Mouse (Mus musculus): Measurements from ENCODE around the gene B230118H07Rik. TPM values are rescaled to one million over a fixed set of nuclear protein-coding genes. Genes with fewer than 3 reads are reported as not detected.
A peak's percentile ranks its signal among the peaks of the same experiment; 100 is the strongest.

The B230118H07Rik gene
- polyA plus RNA-seq, 1 experiment from 2014 or later: 58.8 TPM

DNA sequence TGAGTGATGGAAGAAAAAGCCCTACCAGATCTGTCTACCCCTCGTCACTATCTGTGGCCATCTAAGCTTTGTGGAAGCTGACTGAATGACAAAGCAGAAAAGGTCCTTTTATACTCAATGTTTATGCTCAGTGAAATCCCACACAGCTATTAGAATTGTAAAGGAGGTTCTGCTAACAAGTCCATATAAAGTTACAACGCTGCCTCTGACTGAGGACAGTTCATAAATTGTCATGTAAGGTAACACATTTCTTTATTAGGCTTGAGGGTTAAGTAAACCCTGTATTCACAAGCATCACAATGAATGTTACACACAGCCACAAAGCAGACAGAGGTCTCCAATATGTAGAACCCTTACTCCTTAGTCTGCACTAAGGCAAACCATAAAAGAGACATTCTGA is 25.3 kb downstream of the B230118H07Rik start:
- no peak overlapping the region for H3K4me2 ChIP-seq (ENCODE audit: low read length)
- no peaks in the 10 kb centered on the region for H3K9me3 ChIP-seq (replicated peaks; ENCODE audit: control insufficient read depth, low read length)
- H3K36me3 ChIP-seq (ENCODE audit: control insufficient read depth, insufficient read depth, low read length): no peaks in the 10 kb centered on the region
- H3K27ac ChIP-seq (ENCODE audit: low read depth, low read length): no peak overlapping the region
- no peak overlapping the region for H3K9ac ChIP-seq (ENCODE audit: low read length)
- H3K4me3 ChIP-seq (ENCODE audit: low read depth, low read length): no peak overlapping the region
- no peaks in the 10 kb centered on the region for H3K27me3 ChIP-seq (replicated peaks; ENCODE audit: control insufficient read depth, insufficient read depth, low read length)
- 46% methylated on average over 2 of the region's 2 CpGs for WGBS
- ATAC-seq: no peak
- 0 out of 2 replicates have a peak, but pooled peaks cover 2% of the 10 kb centered on the region for H3K4me1 ChIP-seq (ENCODE audit: control insufficient read depth, insufficient read depth, low read length)
- no peak for DNase-seq (ENCODE audit: low spot score)

DNA sequence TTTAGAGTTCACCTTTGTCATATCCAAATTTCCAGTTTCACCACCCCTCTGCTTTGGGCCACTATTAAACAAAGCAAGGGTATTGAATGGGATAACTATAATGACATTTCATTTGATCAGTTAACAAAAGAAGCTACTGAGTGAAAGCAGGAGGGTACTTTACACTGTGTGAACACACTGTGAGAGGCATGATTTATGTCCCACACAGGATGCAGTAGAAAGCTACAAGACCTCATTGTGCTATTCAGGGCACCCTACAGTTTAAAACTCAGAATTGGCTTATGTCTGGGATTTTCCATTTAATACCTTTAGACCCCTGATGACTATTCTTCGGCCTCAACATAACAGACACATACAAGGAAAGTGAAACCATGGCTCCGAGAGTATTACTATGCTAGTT is 26.3 kb downstream of the B230118H07Rik start:
- no peaks in the 10 kb centered on the region for H3K36me3 ChIP-seq (ENCODE audit: control insufficient read depth, insufficient read depth, low read length)
- no peaks in the 10 kb centered on the region for H3K27me3 ChIP-seq (replicated peaks; ENCODE audit: control insufficient read depth, insufficient read depth, low read length)
- no peak overlapping the region for H3K4me3 ChIP-seq (ENCODE audit: low read depth, low read length)
- no peak overlapping the region for H3K9ac ChIP-seq (ENCODE audit: low read length)
- H3K4me2 ChIP-seq (ENCODE audit: low read length): no peak overlapping the region
- no peaks in the 10 kb centered on the region for H3K9me3 ChIP-seq (replicated peaks; ENCODE audit: control insufficient read depth, low read length)
- 0 out of 2 replicates have a peak, but pooled peaks cover 2% of the 10 kb centered on the region for H3K4me1 ChIP-seq (ENCODE audit: control insufficient read depth, insufficient read depth, low read length)
- H3K27ac ChIP-seq (ENCODE audit: low read depth, low read length): no peak overlapping the region
- WGBS: 23% methylated on average over 2 of the region's 2 CpGs
- no peak for ATAC-seq
- DNase-seq (ENCODE audit: low spot score): no peak

DNA sequence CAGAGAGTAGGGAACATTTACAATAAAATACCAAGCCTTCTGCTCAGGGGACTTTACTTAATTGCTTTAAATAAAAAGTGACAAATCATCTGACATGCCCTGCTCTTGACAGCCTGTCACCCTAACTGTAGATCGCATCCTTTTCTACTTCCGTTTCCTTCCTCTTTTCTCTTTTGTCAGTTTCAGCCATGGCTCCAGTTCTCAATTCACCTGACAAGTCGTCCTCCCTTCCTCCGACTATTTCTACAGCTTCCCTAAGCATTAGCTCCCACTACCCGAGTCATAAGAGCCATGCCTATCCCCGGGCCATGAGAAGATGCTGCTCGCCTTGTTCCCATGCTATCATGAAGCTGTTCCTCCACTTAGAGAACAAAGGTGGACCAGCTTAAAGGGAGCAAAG is 27.7 kb downstream of the B230118H07Rik start:
- ATAC-seq (no peak), DNase-seq (ENCODE audit: low spot score) (no peak)
- Histone ChIP-seq H3K36me3 (ENCODE audit: control insufficient read depth, insufficient read depth, low read length) (no peaks in the 10 kb centered on the region), H3K9me3 (replicated peaks; ENCODE audit: control insufficient read depth, low read length) (no peaks in the 10 kb centered on the region), H3K4me3 (ENCODE audit: low read depth, low read length) (no peak overlapping the region), H3K9ac (ENCODE audit: low read length) (no peak overlapping the region), H3K4me2 (ENCODE audit: low read length) (no peak overlapping the region), H3K27ac (ENCODE audit: low read depth, low read length) (no peak overlapping the region), H3K27me3 (replicated peaks; ENCODE audit: control insufficient read depth, insufficient read depth, low read length) (no peaks in the 10 kb centered on the region), H3K4me1 (ENCODE audit: control insufficient read depth, insufficient read depth, low read length) (no peaks in the 10 kb centered on the region)
- WGBS: 56% methylated on average over 7 of the region's 7 CpGs

DNA sequence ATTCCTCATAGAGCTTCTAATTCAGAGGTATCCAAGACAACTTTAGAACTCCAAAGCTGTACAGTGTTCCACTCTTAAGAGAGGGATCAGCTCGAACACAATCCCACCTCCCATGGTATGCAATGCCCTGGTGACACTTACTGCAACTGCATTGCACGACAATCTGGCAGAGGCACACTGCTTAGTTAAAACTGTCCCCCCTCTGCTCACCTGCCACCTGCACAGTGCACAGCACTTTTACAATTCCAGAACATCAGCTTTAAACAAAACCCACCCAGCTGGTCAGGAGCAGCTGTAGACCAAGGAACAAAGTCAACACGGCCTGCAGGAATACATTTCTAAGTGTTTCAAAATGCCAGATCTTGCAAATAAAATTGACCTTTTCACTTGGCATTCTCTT is 28.4 kb downstream of the B230118H07Rik start:
- no peak overlapping the region for H3K4me3 ChIP-seq (ENCODE audit: low read depth, low read length)
- no peaks in the 10 kb centered on the region for H3K4me1 ChIP-seq (ENCODE audit: control insufficient read depth, insufficient read depth, low read length)
- H3K9ac ChIP-seq (ENCODE audit: low read length): no peak overlapping the region
- H3K27ac ChIP-seq (ENCODE audit: low read depth, low read length): no peak overlapping the region
- 79% methylated on average over 3 of the region's 3 CpGs for WGBS
- ATAC-seq (no peak), DNase-seq (ENCODE audit: low spot score) (no peak)
- H3K9me3 ChIP-seq (replicated peaks; ENCODE audit: control insufficient read depth, low read length): no peaks in the 10 kb centered on the region
- no peak overlapping the region for H3K4me2 ChIP-seq (ENCODE audit: low read length)
- no peaks in the 10 kb centered on the region for H3K27me3 ChIP-seq (replicated peaks; ENCODE audit: control insufficient read depth, insufficient read depth, low read length)
- no peaks in the 10 kb centered on the region for H3K36me3 ChIP-seq (ENCODE audit: control insufficient read depth, insufficient read depth, low read length)

DNA sequence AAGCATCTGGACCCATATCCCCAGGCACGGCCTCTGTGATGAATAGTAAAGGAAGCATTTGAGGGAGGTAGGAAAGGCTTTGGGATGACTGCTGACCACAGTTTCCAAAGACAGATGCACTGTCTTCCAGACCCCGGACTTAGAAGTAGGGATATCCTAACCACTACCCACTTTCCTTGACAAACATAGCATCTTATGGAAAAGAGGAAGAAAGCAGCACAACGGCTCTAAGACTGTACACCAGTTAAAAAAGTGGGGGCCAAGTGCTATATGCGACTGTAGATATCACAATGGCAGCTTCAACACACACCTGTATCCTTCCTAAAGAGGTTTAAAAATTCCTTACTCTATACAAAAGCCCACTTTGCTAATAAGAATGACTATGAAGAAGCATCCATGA is 31.0 kb downstream of the B230118H07Rik start:
- H3K9me3 ChIP-seq (replicated peaks; ENCODE audit: control insufficient read depth, low read length): no peaks in the 10 kb centered on the region

DNA sequence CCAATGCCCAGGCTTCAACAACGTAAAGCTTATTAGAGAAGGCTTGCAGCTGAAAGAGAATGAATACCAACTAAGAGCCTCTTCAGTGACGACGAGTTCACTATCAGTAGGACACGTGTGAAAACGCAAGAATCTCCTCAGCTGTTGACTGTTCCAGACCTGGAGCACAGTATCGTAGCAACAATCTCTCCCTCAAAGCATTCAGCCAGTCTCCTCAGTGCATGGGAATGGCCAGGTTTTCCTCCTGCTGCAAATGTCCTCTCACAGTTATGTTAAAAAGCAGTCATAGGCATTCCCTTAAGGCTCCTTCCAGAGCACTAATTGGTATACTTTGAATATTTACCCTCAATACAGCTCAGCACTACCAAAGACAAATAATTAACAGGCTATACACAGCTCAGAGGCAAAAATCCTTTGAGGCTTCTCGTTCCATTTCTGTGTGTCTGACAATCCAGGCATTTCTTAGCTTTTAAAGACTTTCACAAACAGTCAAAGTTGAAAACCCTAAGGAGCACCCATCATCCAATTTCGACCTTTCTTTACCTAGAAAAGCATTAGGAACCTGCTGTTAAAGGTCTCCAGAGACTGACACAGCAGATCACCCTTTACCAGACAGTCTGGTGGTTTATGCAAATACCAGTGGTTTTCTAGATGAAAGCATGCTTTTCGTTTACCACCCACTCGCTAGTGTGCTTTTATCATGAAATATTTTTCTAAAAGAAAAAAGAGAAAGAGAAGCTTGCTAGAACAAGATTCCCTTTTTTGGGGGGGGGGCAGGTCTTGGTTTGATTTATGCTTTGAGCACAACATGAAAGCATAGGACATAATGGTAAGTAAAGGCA is 33.6 kb downstream of the B230118H07Rik start:
- H3K27ac ChIP-seq (ENCODE audit: low read depth, low read length): no peak overlapping the region
- no peak overlapping the region for H3K4me2 ChIP-seq (ENCODE audit: low read length)
- no peak overlapping the region for H3K4me3 ChIP-seq (ENCODE audit: low read depth, low read length)
- no peaks in the 10 kb centered on the region for H3K36me3 ChIP-seq (ENCODE audit: control insufficient read depth, insufficient read depth, low read length)
- no peaks in the 10 kb centered on the region for H3K27me3 ChIP-seq (replicated peaks; ENCODE audit: control insufficient read depth, insufficient read depth, low read length)
- no peak overlapping the region for H3K9ac ChIP-seq (ENCODE audit: low read length)
- ATAC-seq (0 out of 2 replicates have a peak, but pooled peaks have one; percentile 40), DNase-seq (ENCODE audit: low spot score) (no peak)
- 47% methylated on average over 10 of the region's 10 CpGs for WGBS
- 0 out of 2 replicates have a peak, but pooled peaks cover 3% of the 10 kb centered on the region for H3K4me1 ChIP-seq (ENCODE audit: control insufficient read depth, insufficient read depth, low read length)
- no peaks in the 10 kb centered on the region for H3K9me3 ChIP-seq (replicated peaks; ENCODE audit: control insufficient read depth, low read length)

More for the DNA sequence above, 31.0 kb downstream of the B230118H07Rik start:
- H3K9ac ChIP-seq (ENCODE audit: low read length): no peak overlapping the region
- no peaks in the 10 kb centered on the region for H3K36me3 ChIP-seq (ENCODE audit: control insufficient read depth, insufficient read depth, low read length)
- no peak for ATAC-seq
- no peaks in the 10 kb centered on the region for H3K27me3 ChIP-seq (replicated peaks; ENCODE audit: control insufficient read depth, insufficient read depth, low read length)
- H3K4me2 ChIP-seq (ENCODE audit: low read length): no peak overlapping the region
- no peaks in the 10 kb centered on the region for H3K4me1 ChIP-seq (ENCODE audit: control insufficient read depth, insufficient read depth, low read length)
- H3K27ac ChIP-seq (ENCODE audit: low read depth, low read length): no peak overlapping the region
- DNase-seq (ENCODE audit: low spot score): no peak
- 83% methylated on average over 4 of the region's 4 CpGs for WGBS
- no peak overlapping the region for H3K4me3 ChIP-seq (ENCODE audit: low read depth, low read length)

DNA sequence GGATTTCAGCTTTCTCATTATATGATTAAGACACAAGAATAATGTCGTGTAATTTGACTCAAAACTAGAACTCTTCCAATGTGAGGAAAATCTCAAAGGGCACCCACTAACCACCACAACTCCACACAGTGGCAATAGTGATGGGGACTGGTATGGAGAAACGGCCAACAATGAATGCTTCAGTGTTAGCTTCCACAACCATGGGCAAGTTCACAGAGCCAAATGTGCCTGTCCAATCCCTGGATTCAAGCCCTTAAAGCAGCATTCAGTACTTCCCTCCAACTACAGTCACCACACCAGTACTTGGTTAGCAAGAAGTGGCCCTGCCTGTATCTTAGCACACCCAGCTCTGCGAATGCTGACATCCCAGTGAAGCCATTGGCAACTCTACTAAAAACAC is 38.5 kb downstream of the B230118H07Rik start:
- DNase-seq (ENCODE audit: low spot score) (no peak), ATAC-seq (no peak)
- H3K27ac ChIP-seq (ENCODE audit: low read depth, low read length): no peak overlapping the region
- no peak overlapping the region for H3K4me2 ChIP-seq (ENCODE audit: low read length)
- H3K4me1 ChIP-seq (ENCODE audit: control insufficient read depth, insufficient read depth, low read length): 0 out of 2 replicates have a peak, but pooled peaks cover 6% of the 10 kb centered on the region
- WGBS: 93% methylated on average over 3 of the region's 3 CpGs
- H3K27me3 ChIP-seq (replicated peaks; ENCODE audit: control insufficient read depth, insufficient read depth, low read length): no peaks in the 10 kb centered on the region
- no peak overlapping the region for H3K9ac ChIP-seq (ENCODE audit: low read length)
- no peak overlapping the region for H3K4me3 ChIP-seq (ENCODE audit: low read depth, low read length)
- H3K36me3 ChIP-seq (ENCODE audit: control insufficient read depth, insufficient read depth, low read length): no peaks in the 10 kb centered on the region
- H3K9me3 ChIP-seq (replicated peaks; ENCODE audit: control insufficient read depth, low read length): no peaks in the 10 kb centered on the region

DNA sequence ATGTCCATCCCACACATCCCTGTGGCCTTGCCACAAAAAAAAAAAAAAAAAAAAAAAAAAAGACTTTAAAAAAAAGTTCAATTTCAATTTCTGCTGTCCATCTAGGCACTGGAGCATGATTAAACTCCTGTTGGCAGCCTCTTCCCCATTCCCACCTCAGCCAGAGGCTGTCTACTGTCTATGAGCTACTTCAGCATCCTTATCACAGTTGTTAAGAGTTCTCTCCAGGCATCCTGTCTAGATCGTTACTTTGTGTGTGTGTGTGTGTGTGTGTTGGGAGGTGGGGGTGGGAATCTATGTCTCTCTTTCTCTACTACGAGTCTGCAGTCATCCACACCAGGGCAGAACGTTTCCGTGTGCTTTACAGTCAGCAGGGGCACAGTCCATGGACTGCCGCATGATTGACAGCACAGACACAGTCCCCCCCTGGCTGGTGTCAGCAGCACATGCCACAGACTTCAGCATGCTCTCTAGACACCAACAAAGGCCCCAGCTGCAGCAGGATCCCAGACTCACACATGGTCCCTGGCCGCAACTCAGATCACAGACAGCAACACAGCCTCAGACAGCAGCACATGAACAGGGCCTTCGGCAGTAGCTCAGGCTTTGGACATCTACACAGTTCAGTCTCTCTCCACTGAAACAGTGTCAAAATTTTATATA is 41.0 kb downstream of the B230118H07Rik start:
- no peak overlapping the region for H3K4me3 ChIP-seq (ENCODE audit: low read depth, low read length)
- H3K9ac ChIP-seq (ENCODE audit: low read length): no peak overlapping the region
- peak; percentile 95 for ATAC-seq
- no peaks in the 10 kb centered on the region for H3K27me3 ChIP-seq (replicated peaks; ENCODE audit: control insufficient read depth, insufficient read depth, low read length)
- H3K4me1 ChIP-seq (ENCODE audit: control insufficient read depth, insufficient read depth, low read length): 0 out of 2 replicates have a peak, but pooled peaks cover 6% of the 10 kb centered on the region
- peak; percentile 66 for DNase-seq (ENCODE audit: low spot score)
- no peaks in the 10 kb centered on the region for H3K9me3 ChIP-seq (replicated peaks; ENCODE audit: control insufficient read depth, low read length)
- H3K36me3 ChIP-seq (ENCODE audit: control insufficient read depth, insufficient read depth, low read length): no peaks in the 10 kb centered on the region
- H3K4me2 ChIP-seq (ENCODE audit: low read length): no peak overlapping the region
- 38% methylated on average over 7 of the region's 7 CpGs for WGBS
- H3K27ac ChIP-seq (ENCODE audit: low read depth, low read length): no peak overlapping the region

DNA sequence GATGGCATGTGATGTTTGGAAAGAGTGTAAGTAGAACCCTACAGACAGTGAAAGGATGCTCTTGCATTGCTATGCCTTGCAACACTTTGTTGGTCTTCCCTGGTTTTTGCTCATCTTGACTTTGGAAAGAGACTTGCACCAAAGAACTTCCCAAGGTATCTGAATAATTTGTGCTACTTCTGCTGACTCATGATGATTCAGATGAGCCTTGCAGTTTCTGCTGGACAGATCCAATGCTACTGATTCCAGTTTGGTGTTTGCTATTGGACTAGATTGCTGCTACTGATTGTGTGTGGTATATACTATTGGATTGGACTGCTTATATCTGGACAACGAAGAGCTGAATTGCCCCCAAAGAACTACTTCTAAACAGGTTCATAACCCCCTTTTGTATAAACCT is 46.2 kb downstream of the B230118H07Rik start:
- H3K9me3 ChIP-seq (replicated peaks; ENCODE audit: control insufficient read depth, low read length): no peaks in the 10 kb centered on the region
- DNase-seq (ENCODE audit: low spot score) (no peak), ATAC-seq (no peak)
- no peaks in the 10 kb centered on the region for H3K36me3 ChIP-seq (ENCODE audit: control insufficient read depth, insufficient read depth, low read length)
- no peak overlapping the region for H3K9ac ChIP-seq (ENCODE audit: low read length)
- H3K27me3 ChIP-seq (replicated peaks; ENCODE audit: control insufficient read depth, insufficient read depth, low read length): no peaks in the 10 kb centered on the region
- WGBS: 93% methylated on average over 1 of the region's 1 CpGs
- no peak overlapping the region for H3K27ac ChIP-seq (ENCODE audit: low read depth, low read length)
- H3K4me3 ChIP-seq (ENCODE audit: low read depth, low read length): no peak overlapping the region
- no peak overlapping the region for H3K4me2 ChIP-seq (ENCODE audit: low read length)
- peaks cover 19% of the 10 kb centered on the region; the same call in 1 of the 2 replicates for H3K4me1 ChIP-seq (ENCODE audit: control insufficient read depth, insufficient read depth, low read length)

Measured in forebrain, embryonic 14.5 days (tissue).